Mouse (Mus musculus): Measurements from ENCODE around the gene Olfr1367.

DNA sequence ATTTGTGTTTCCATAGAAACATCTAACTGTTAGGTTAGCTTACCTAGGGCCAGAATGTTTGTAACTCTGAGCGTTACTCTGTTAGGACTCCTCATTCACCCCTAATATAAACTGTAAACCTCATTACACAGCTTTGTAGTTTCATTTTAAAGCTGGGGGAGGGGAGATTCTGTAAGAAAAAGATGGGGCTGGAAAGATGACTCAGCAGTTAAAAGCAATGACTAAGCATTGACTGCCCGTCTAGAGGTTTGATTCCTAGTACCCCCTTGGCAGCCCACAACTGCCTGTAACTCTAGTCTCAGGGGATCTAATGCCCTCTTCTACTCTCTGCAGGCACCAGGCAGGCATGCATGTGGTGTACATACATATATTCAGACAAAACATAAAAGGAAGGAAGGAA is 36.9 kb upstream of the Olfr1367 start:
- TF ChIP-seq FLI1 (IDR thresholded peaks at IDR 0.05; ENCODE audit: low read length) (no peak), GATA1 (IDR thresholded peaks at IDR 0.05; ENCODE audit: borderline replicate concordance, low read length) (no peak)
